Mouse (Mus musculus): Measurements from ENCODE around the gene M1ap. TPM values are rescaled to one million over a fixed set of nuclear protein-coding genes. Genes with fewer than 3 reads are reported as not detected.

The M1ap gene
- total RNA-seq (2012; rRNA removed) (3.0 and 6.4 TPM in 2 replicates), total RNA-seq (2014; rRNA removed) (1.8 and 2.4 TPM in 2 replicates), polyA plus RNA-seq (2012; ENCODE audit: insufficient read length, low read depth) (3.9 and 4.7 TPM in 2 replicates)

DNA sequence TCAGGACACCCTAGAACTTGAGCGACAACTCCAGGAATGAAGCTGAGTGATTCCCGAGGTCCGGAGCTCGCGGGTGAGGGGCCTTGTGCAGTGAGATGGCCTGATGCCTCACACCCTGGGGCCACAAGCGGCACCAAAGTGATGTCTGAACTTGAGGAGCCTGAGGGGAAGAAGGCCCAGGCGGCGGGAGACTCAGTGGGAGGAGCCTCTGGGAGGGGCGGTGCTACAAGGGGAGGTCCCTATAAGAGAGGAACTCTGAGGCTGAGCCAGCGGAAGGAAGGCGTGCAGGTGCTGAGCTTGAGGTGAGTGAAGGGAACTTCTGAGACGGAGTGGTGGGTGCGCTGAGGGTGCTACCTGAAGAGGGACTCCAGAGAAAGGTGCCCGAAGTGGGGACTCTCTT, at the start of gene M1ap:
TSS of gene M1ap (plus strand) at position 252 of the 400 bp plus-strand sequence.
- in situ Hi-C loops (cut with MboI; ENCODE audit: low pct_ligation_motif_present, low pct_unique_long_range_greater_than_20kb, low sequenced_read_pairs) (no loop called here), dilution Hi-C loops (cut with MboI; ENCODE audit: extremely low pct_ligation_motif_present, extremely low pct_unique_long_range_greater_than_20kb, low sequenced_read_pairs) (no loop called here)
- no peak for TF ChIP-seq USF1 (IDR thresholded peaks at IDR 0.05; ENCODE audit: low read depth, low read length)
- TF ChIP-seq CTCF (conservative IDR thresholded peaks at IDR 0.05 in 1 of 2, IDR thresholded peaks at IDR 0.05 in 1 of 2; ENCODE audit: low read depth in 2 of 2, low read length in 2 of 2), result no peak
- TF ChIP-seq USF2 (conservative IDR thresholded peaks at IDR 0.05; ENCODE audit: low read depth, low read length), result no peak
- no peak for TF ChIP-seq ETS1 (conservative IDR thresholded peaks at IDR 0.05; ENCODE audit: low read depth, low read length)
- TF ChIP-seq RCOR1 (conservative IDR thresholded peaks at IDR 0.05; ENCODE audit: low read depth, low read length), result no peak
- TF ChIP-seq TBP (conservative IDR thresholded peaks at IDR 0.05; ENCODE audit: low read depth, low read length), result no peak
- TF ChIP-seq IRF4 (IDR thresholded peaks at IDR 0.05; ENCODE audit: low read depth, low read length), result no peak
- H3K27me3 ChIP-seq (replicated peaks), result no peaks in the 10 kb centered on the region
- H3K27ac ChIP-seq (ENCODE audit: insufficient read depth, low read depth), result no peak within 1 kb of the TSS
- H3K9ac ChIP-seq (ENCODE audit: insufficient read depth, low read depth), result no peak within 1 kb of the TSS
- no peaks in the 10 kb centered on the region for H3K79me2 ChIP-seq (replicated peaks; ENCODE audit: control insufficient read depth, extremely low read depth, insufficient read depth, poor library complexity, severe bottlenecking)
- no peaks in the 10 kb centered on the region for H3K36me3 ChIP-seq (replicated peaks in 1 of 2; ENCODE audit: control insufficient read depth in 1 of 2, insufficient read depth in 1 of 2, low read length in 1 of 2)
- no peaks in the 10 kb centered on the region for H3K4me1 ChIP-seq (ENCODE audit: control insufficient read depth in 1 of 2, insufficient read depth in 2 of 2)
- no peak within 1 kb of the TSS for H3K4me3 ChIP-seq (replicated peaks in 1 of 3; ENCODE audit: low read depth in 2 of 3, low read length in 2 of 3, poor library complexity in 1 of 3)
- peaks cover 16% of the 10 kb centered on the region for H3K9me3 ChIP-seq (replicated peaks; ENCODE audit: low read length)
- DNase-seq (ENCODE audit: extremely low read depth), result no peak
- no peak within 1 kb of the TSS for H3K4me2 ChIP-seq (ENCODE audit: insufficient read depth, low read depth, poor library complexity, severe bottlenecking)

DNA sequence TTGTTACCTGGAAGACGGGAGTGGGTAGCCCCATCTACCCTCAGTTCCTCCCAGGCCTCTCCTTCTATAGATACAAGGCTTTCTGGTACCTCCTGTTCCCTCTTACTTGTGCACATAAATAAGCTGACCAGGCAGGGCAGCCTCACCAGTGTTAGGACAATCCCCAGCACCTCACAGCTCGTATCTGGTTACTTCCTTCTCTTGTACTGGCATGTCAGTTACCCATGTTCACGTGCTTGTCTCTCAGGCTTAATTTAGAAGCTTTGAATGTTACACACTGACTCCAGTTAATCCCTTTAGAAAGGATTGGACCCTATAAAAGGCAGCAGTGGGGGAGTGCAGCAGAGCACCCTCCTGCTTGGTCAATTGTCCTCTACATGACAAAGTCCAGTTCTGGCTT, 49.4 kb upstream of the M1ap start:
- H3K79me2 ChIP-seq (replicated peaks; ENCODE audit: control insufficient read depth, extremely low read depth, insufficient read depth, poor library complexity, severe bottlenecking), result no peaks in the 10 kb centered on the region
- H3K9ac ChIP-seq (ENCODE audit: insufficient read depth, low read depth), result no peak overlapping the region
- peaks cover 0 to 5% of the 10 kb centered on the region in 2 experiments; a peak in 3 of 4 replicates for H3K4me1 ChIP-seq (ENCODE audit: control insufficient read depth in 1 of 2, insufficient read depth in 2 of 2)
- dilution Hi-C loops (cut with MboI; ENCODE audit: extremely low pct_ligation_motif_present, extremely low pct_unique_long_range_greater_than_20kb, low sequenced_read_pairs) (no loop called here), in situ Hi-C loops (cut with MboI; ENCODE audit: low pct_ligation_motif_present, low pct_unique_long_range_greater_than_20kb, low sequenced_read_pairs) (no loop called here)
- H3K36me3 ChIP-seq (replicated peaks in 1 of 2; ENCODE audit: control insufficient read depth in 1 of 2, insufficient read depth in 1 of 2, low read length in 1 of 2), result no peaks in the 10 kb centered on the region
- DNase-seq (ENCODE audit: extremely low read depth), result no peak
- no peaks in the 10 kb centered on the region for H3K27me3 ChIP-seq (replicated peaks)
- H3K27ac ChIP-seq (ENCODE audit: insufficient read depth, low read depth), result no peak overlapping the region
- H3K4me3 ChIP-seq (replicated peaks in 1 of 3; ENCODE audit: low read depth in 2 of 3, low read length in 2 of 3, poor library complexity in 1 of 3), result no peak overlapping the region
- H3K4me2 ChIP-seq (ENCODE audit: insufficient read depth, low read depth, poor library complexity, severe bottlenecking), result no peak overlapping the region
- H3K9me3 ChIP-seq (replicated peaks; ENCODE audit: low read length), result no peaks in the 10 kb centered on the region
- no peak for TF ChIP-seq GABPA (IDR thresholded peaks at IDR 0.05; ENCODE audit: insufficient replicate concordance, low read depth, low read length)
- TF ChIP-seq TCF12 (IDR thresholded peaks at IDR 0.05; ENCODE audit: low read depth, low read length), result no peak
- TF ChIP-seq IRF4 (IDR thresholded peaks at IDR 0.05; ENCODE audit: low read depth, low read length), result no peak

DNA sequence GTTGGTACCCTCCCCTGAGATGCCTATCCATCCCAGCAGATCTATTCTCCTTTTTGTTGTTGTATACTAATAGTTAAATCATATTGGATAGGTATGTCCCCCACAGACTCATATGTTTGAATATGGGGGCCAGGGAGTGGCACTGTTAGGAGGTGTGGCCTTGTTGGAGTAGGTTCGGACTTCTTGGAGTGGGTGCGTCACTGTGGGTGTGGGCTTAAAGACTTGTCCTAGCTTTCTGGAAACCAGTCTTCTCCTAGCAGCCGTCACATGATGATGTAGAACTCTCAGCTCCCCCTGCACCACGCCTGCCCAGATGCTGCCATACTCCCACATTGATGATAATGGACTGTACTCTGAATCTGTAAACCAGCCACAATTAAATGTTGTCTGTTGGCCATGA, 48.5 kb upstream of the M1ap start:
- no peak overlapping the region for H3K4me3 ChIP-seq (replicated peaks in 1 of 3; ENCODE audit: low read depth in 2 of 3, low read length in 2 of 3, poor library complexity in 1 of 3)
- no peak for DNase-seq (ENCODE audit: extremely low read depth)
- dilution Hi-C loops (cut with MboI; ENCODE audit: extremely low pct_ligation_motif_present, extremely low pct_unique_long_range_greater_than_20kb, low sequenced_read_pairs), result no loop called here
- no peak overlapping the region for H3K4me2 ChIP-seq (ENCODE audit: insufficient read depth, low read depth, poor library complexity, severe bottlenecking)
- no peak overlapping the region for H3K9ac ChIP-seq (ENCODE audit: insufficient read depth, low read depth)
- in situ Hi-C loops (cut with MboI; ENCODE audit: low pct_ligation_motif_present, low pct_unique_long_range_greater_than_20kb, low sequenced_read_pairs), result no loop called here
- H3K27ac ChIP-seq (ENCODE audit: insufficient read depth, low read depth), result no peak overlapping the region
- TF ChIP-seq HCFC1 (IDR thresholded peaks at IDR 0.05; ENCODE audit: low read depth, low read length) (no peak), ZKSCAN1 (IDR thresholded peaks at IDR 0.05; ENCODE audit: borderline replicate concordance, low read depth, low read length) (no peak), RAD21 (IDR thresholded peaks at IDR 0.05; ENCODE audit: low read depth, low read length) (no peak), BHLHE40 (IDR thresholded peaks at IDR 0.05; ENCODE audit: low read depth, low read length) (no peak), IRF4 (IDR thresholded peaks at IDR 0.05; ENCODE audit: low read depth, low read length) (no peak), SIN3A (IDR thresholded peaks at IDR 0.05; ENCODE audit: low read length) (no peak), ELF1 (IDR thresholded peaks at IDR 0.05; ENCODE audit: low read depth, low read length) (no peak), MAZ (IDR thresholded peaks at IDR 0.05; ENCODE audit: low read depth, low read length) (no peak), SMC3 (IDR thresholded peaks at IDR 0.05; ENCODE audit: low read depth, low read length) (no peak), JUN (IDR thresholded peaks at IDR 0.05; ENCODE audit: insufficient read depth, low read depth, low read length) (no peak), CTCF (conservative IDR thresholded peaks at IDR 0.05 in 1 of 2, IDR thresholded peaks at IDR 0.05 in 1 of 2; ENCODE audit: low read depth in 2 of 2, low read length in 2 of 2) (no peak)
- no peaks in the 10 kb centered on the region for H3K27me3 ChIP-seq (replicated peaks)
- no peaks in the 10 kb centered on the region for H3K36me3 ChIP-seq (replicated peaks in 1 of 2; ENCODE audit: control insufficient read depth in 1 of 2, insufficient read depth in 1 of 2, low read length in 1 of 2)
- H3K9me3 ChIP-seq (replicated peaks; ENCODE audit: low read length), result no peaks in the 10 kb centered on the region
- peaks cover 0 to 5% of the 10 kb centered on the region in 2 experiments; a peak in 3 of 4 replicates for H3K4me1 ChIP-seq (ENCODE audit: control insufficient read depth in 1 of 2, insufficient read depth in 2 of 2)
- no peaks in the 10 kb centered on the region for H3K79me2 ChIP-seq (replicated peaks; ENCODE audit: control insufficient read depth, extremely low read depth, insufficient read depth, poor library complexity, severe bottlenecking)

Measured in CH12.LX (cell line).